Mouse (Mus musculus): Measurements from ENCODE around the gene Leprot. TPM values are rescaled to one million over a fixed set of nuclear protein-coding genes. Genes with fewer than 3 reads are reported as not detected.
A peak's percentile ranks its signal among the peaks of the same experiment; 100 is the strongest.

The Leprot gene
- polyA plus RNA-seq, 1 experiment from 2014 or later = 79.0 TPM

DNA sequence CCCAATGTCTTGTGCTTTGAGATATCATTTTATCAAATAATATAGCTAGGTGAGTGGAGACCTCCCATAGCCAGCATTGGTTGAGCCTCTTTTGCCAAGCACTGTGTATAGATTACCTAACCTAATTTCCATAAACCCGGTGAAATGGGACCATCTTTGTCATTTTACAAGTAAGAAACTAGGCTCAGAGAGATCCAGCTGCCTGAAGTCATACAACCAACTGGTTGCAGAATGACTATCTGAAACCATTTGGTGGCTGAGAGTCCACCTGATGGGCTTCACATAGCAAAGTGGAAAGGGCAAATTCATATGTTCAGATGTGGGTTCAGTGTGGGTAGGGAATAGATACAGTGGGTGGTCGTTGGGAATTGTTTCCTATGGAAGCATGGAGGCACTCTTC lies 3.4 kb downstream of the Leprot start:
- ATAC-seq (replicated peaks; ENCODE audit: insufficient number of reproducible peaks, low FRiP score, low TSS enrichment, low read depth) (no peak), DNase-seq (ENCODE audit: low spot score) (no peak)
- Histone ChIP-seq H3K4me3 (ENCODE audit: low read depth, low read length) (no peak overlapping the region), H3K36me3 (replicated peaks; ENCODE audit: control insufficient read depth, insufficient read depth, low read depth, low read length) (no peaks in the 10 kb centered on the region), H3K27me3 (ENCODE audit: control insufficient read depth, insufficient read depth, low read length) (no peaks in the 10 kb centered on the region), H3K4me1 (ENCODE audit: control insufficient read depth, insufficient read depth, low read length) (no peaks in the 10 kb centered on the region; the same call in 1 of the 2 replicates), H3K4me2 (ENCODE audit: low read depth, low read length) (no peak overlapping the region), H3K9me3 (replicated peaks; ENCODE audit: control insufficient read depth, low read length) (no peaks in the 10 kb centered on the region), H3K27ac (replicated peaks; ENCODE audit: low read depth, low read length) (no peak overlapping the region), H3K9ac (replicated peaks; ENCODE audit: low read length) (no peak overlapping the region)
- 94% methylated on average over 2 of the region's 2 CpGs for WGBS

DNA sequence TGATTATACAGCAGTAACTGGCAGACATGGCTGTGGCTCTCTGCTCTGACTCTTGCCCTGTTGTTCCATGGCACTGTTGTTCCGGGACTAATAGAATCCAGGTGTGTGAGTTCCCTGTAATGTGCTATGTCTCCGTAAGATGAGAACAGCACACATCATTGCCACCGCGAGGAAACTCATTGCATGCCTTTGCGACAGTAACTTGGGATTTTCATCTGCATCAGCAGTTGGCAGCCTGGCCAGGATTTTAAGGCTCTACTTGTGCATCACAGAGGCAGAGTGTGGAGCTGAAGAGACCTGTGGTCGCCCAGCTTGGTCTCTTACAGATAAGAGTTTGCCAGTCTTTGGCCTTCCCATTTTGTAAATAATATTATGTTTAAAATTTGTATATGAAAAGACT lies 6.7 kb downstream of the Leprot start:
- Histone ChIP-seq H3K9ac (replicated peaks; ENCODE audit: low read length) (no peak overlapping the region), H3K27me3 (ENCODE audit: control insufficient read depth, insufficient read depth, low read length) (no peaks in the 10 kb centered on the region), H3K4me1 (ENCODE audit: control insufficient read depth, insufficient read depth, low read length) (no peaks in the 10 kb centered on the region; the same call in 1 of the 2 replicates), H3K4me3 (ENCODE audit: low read depth, low read length) (no peak overlapping the region), H3K36me3 (replicated peaks; ENCODE audit: control insufficient read depth, insufficient read depth, low read depth, low read length) (no peaks in the 10 kb centered on the region; the same call in 1 of the 2 replicates), H3K9me3 (replicated peaks; ENCODE audit: control insufficient read depth, low read length) (no peaks in the 10 kb centered on the region), H3K4me2 (ENCODE audit: low read depth, low read length) (no peak overlapping the region), H3K27ac (replicated peaks; ENCODE audit: low read depth, low read length) (peak overlapping the region; percentile 52; the same call in 1 of the 2 replicates)
- ATAC-seq (replicated peaks; ENCODE audit: insufficient number of reproducible peaks, low FRiP score, low TSS enrichment, low read depth) (peak; percentile 74; the same call in 1 of the 2 replicates), DNase-seq (ENCODE audit: low spot score) (peak; percentile 86)
- 37% methylated on average over 6 of the region's 6 CpGs for WGBS

- WGBS = 80% methylated on average over 4 of the region's 4 CpGs
These were observed 7.4 kb downstream of the Leprot start for GRCm38 (mm10) chr4:101654788-101655414.

DNA sequence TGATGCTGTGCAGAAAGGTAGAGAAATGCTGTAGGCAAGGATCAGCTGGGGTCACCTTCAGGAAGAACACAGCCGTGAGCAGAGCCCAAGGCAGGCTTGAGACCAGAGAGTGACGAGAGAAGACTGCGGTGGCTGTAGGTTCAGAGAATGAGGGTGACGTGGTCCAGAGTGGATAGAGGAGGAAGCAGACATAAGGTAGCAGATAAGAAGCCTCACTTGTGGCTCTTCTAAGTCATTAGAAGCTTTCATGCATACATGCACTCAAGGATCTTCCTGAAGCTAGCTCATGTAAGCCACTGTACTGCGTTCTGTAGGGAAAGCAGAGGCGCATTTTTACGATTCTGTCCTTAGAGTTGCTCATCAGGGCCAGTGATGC lies 7.9 kb downstream of the Leprot start:
- Histone ChIP-seq H3K9me3 (replicated peaks; ENCODE audit: control insufficient read depth, low read length) (no peaks in the 10 kb centered on the region), H3K27ac (replicated peaks; ENCODE audit: low read depth, low read length) (no peak overlapping the region), H3K9ac (replicated peaks; ENCODE audit: low read length) (no peak overlapping the region), H3K36me3 (replicated peaks; ENCODE audit: control insufficient read depth, insufficient read depth, low read depth, low read length) (peaks cover 4% of the 10 kb centered on the region), H3K27me3 (ENCODE audit: control insufficient read depth, insufficient read depth, low read length) (no peaks in the 10 kb centered on the region), H3K4me2 (ENCODE audit: low read depth, low read length) (no peak overlapping the region), H3K4me1 (ENCODE audit: control insufficient read depth, insufficient read depth, low read length) (no peaks in the 10 kb centered on the region; the same call in 1 of the 2 replicates), H3K4me3 (ENCODE audit: low read depth, low read length) (no peak overlapping the region)
- DNase-seq (ENCODE audit: low spot score) (no peak), ATAC-seq (replicated peaks; ENCODE audit: insufficient number of reproducible peaks, low FRiP score, low TSS enrichment, low read depth) (no peak)
- 86% methylated on average over 7 of the region's 7 CpGs for WGBS

More at GRCm38 (mm10) chr4:101654788-101655414, 7.4 kb downstream of the Leprot start:
- DNase-seq (ENCODE audit: low spot score) (no peak), ATAC-seq (replicated peaks; ENCODE audit: insufficient number of reproducible peaks, low FRiP score, low TSS enrichment, low read depth) (no peak)
- Histone ChIP-seq H3K27ac (replicated peaks; ENCODE audit: low read depth, low read length) (no peak overlapping the region), H3K27me3 (ENCODE audit: control insufficient read depth, insufficient read depth, low read length) (no peaks in the 10 kb centered on the region), H3K9ac (replicated peaks; ENCODE audit: low read length) (no peak overlapping the region), H3K36me3 (replicated peaks; ENCODE audit: control insufficient read depth, insufficient read depth, low read depth, low read length) (peaks cover 4% of the 10 kb centered on the region), H3K4me1 (ENCODE audit: control insufficient read depth, insufficient read depth, low read length) (no peaks in the 10 kb centered on the region; the same call in 1 of the 2 replicates), H3K4me2 (ENCODE audit: low read depth, low read length) (no peak overlapping the region), H3K4me3 (ENCODE audit: low read depth, low read length) (no peak overlapping the region), H3K9me3 (replicated peaks; ENCODE audit: control insufficient read depth, low read length) (no peaks in the 10 kb centered on the region)

DNA sequence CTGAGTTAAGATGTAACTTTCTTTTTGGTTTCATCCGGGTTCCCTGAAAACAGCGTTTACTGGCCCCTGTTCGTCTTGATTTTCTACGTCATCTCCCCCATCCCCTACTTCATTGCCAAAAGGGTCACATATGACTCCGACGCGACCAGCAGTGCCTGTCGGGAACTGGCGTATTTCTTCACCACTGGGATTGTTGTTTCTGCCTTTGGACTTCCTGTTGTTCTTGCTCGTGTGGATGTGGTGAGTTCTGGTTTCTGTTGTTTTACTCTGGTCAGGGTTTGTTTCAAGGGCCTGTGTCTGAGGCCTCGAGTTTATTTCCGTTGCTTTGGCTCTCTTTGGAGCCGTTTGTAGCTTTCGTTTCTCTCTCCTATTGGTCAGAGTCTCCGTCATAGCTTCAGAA lies 8.5 kb downstream of the Leprot start:
- H3K9ac ChIP-seq (replicated peaks; ENCODE audit: low read length) = no peak overlapping the region
- no peak overlapping the region for H3K27ac ChIP-seq (replicated peaks; ENCODE audit: low read depth, low read length)
- no peaks in the 10 kb centered on the region for H3K9me3 ChIP-seq (replicated peaks; ENCODE audit: control insufficient read depth, low read length)
- H3K36me3 ChIP-seq (replicated peaks; ENCODE audit: control insufficient read depth, insufficient read depth, low read depth, low read length) = peaks cover 4% of the 10 kb centered on the region
- H3K4me3 ChIP-seq (ENCODE audit: low read depth, low read length) = no peak overlapping the region
- WGBS = 86% methylated on average over 15 of the region's 15 CpGs
- H3K4me2 ChIP-seq (ENCODE audit: low read depth, low read length) = no peak overlapping the region
- no peaks in the 10 kb centered on the region for H3K27me3 ChIP-seq (ENCODE audit: control insufficient read depth, insufficient read depth, low read length)
- DNase-seq (ENCODE audit: low spot score) (no peak), ATAC-seq (replicated peaks; ENCODE audit: insufficient number of reproducible peaks, low FRiP score, low TSS enrichment, low read depth) (no peak)
- no peaks in the 10 kb centered on the region; the same call in 1 of the 2 replicates for H3K4me1 ChIP-seq (ENCODE audit: control insufficient read depth, insufficient read depth, low read length)

DNA sequence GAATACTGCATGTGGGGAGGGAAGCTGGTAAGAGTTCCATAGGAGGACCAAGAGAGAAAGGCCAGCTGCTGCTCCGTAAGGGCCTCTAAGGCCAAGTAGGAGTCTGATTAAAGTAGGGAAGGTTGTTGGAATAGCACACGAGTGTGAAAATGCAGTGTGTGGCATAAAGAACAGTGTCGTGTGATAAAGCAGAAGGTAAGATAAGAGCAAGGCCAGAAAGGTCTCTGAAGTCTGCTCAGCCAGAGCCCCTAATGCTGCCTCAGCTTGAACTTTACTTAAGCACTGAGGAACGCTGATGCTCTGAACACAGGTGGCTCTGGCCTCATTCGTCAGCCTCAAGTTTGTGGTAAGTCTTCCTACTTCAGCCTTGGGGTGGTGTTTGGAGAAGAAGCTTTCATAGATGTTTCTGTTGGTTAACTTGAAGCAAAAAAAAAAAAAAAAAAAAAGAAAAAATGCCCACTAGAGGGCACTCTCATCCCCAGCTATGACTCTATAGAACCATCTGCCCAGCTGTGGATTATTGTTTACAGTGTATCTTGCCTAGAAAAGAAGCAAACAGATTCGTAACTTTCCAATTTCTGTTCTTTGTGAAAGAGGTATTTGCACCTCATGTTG lies 9.5 kb downstream of the Leprot start:
- no peaks in the 10 kb centered on the region for H3K27me3 ChIP-seq (ENCODE audit: control insufficient read depth, insufficient read depth, low read length)
- peaks cover 4% of the 10 kb centered on the region for H3K36me3 ChIP-seq (replicated peaks; ENCODE audit: control insufficient read depth, insufficient read depth, low read depth, low read length)
- WGBS = 57% methylated on average over 6 of the region's 6 CpGs
- no peak overlapping the region for H3K4me2 ChIP-seq (ENCODE audit: low read depth, low read length)
- no peaks in the 10 kb centered on the region; the same call in 1 of the 2 replicates for H3K4me1 ChIP-seq (ENCODE audit: control insufficient read depth, insufficient read depth, low read length)
- no peak overlapping the region for H3K4me3 ChIP-seq (ENCODE audit: low read depth, low read length)
- DNase-seq (ENCODE audit: low spot score) (peak; percentile 69), ATAC-seq (replicated peaks; ENCODE audit: insufficient number of reproducible peaks, low FRiP score, low TSS enrichment, low read depth) (no peak)
- no peak overlapping the region for H3K9ac ChIP-seq (replicated peaks; ENCODE audit: low read length)
- H3K27ac ChIP-seq (replicated peaks; ENCODE audit: low read depth, low read length) = no peak overlapping the region
- no peaks in the 10 kb centered on the region for H3K9me3 ChIP-seq (replicated peaks; ENCODE audit: control insufficient read depth, low read length)

DNA sequence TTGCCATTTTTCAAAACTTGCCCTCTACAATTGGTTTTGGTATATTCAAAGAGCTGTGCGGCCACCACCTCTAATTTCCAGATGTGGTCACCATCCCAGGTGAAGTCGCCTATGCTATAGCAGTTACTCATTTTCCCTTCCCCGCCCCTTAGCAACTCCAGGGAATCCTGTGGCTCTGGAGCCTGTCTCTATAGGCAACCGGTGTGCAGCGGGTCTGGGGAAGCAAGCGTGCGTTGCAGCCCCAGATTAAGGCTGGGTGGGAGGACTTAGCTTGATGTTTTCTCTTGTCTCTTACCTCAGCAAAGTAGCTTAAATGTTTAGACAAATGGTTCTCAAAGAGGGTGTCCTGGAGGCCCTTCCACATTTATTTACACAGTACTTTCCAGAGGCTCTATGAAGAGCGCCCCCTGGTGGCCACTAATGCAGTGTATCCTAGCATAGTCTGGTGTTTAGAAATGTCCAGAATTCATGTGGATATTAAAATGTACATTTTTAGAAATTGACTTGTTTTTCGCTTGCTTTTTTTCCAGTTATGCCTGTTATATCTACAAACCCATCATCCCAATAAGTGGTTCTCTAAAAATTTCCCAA lies 16.7 kb downstream of the Leprot start:
- ATAC-seq (replicated peaks; ENCODE audit: insufficient number of reproducible peaks, low FRiP score, low TSS enrichment, low read depth) (no peak), DNase-seq (ENCODE audit: low spot score) (peak; percentile 68)
- Histone ChIP-seq H3K4me1 (ENCODE audit: control insufficient read depth, insufficient read depth, low read length) (no peaks in the 10 kb centered on the region), H3K27ac (replicated peaks; ENCODE audit: low read depth, low read length) (no peak overlapping the region), H3K27me3 (ENCODE audit: control insufficient read depth, insufficient read depth, low read length) (no peaks in the 10 kb centered on the region), H3K4me2 (ENCODE audit: low read depth, low read length) (no peak overlapping the region), H3K4me3 (ENCODE audit: low read depth, low read length) (no peak overlapping the region), H3K9ac (replicated peaks; ENCODE audit: low read length) (no peak overlapping the region), H3K36me3 (replicated peaks; ENCODE audit: control insufficient read depth, insufficient read depth, low read depth, low read length) (peaks cover 4% of the 10 kb centered on the region), H3K9me3 (replicated peaks; ENCODE audit: control insufficient read depth, low read length) (no peaks in the 10 kb centered on the region)
- WGBS = 66% methylated on average over 9 of the region's 9 CpGs

DNA sequence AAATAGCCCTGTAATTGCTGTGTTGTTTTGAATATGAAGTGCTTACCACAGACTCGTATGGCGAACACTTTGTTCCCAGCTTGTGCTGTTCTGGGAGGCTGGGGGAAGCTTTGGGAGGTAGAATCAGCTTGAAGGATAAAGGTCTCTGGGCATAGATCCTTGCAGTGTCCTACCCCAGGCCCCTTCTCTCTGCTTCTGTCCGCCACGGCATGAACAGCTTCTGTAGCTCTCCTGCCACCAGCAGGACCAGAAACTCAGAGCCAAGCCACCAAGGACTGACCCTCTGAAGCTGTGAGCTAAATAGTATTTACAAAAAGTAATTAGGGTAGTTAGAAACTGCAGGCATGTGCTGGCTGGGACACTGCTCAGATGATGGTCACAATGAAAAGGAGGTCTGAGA lies 17.2 kb downstream of the Leprot start:
- H3K4me1 ChIP-seq (ENCODE audit: control insufficient read depth, insufficient read depth, low read length) = no peaks in the 10 kb centered on the region
- H3K36me3 ChIP-seq (replicated peaks; ENCODE audit: control insufficient read depth, insufficient read depth, low read depth, low read length) = peaks cover under 1% of the 10 kb centered on the region; the same call in 1 of the 2 replicates
- H3K4me2 ChIP-seq (ENCODE audit: low read depth, low read length) = no peak overlapping the region
- WGBS = 93% methylated on average over 4 of the region's 4 CpGs
- no peak for ATAC-seq (replicated peaks; ENCODE audit: insufficient number of reproducible peaks, low FRiP score, low TSS enrichment, low read depth)
- H3K4me3 ChIP-seq (ENCODE audit: low read depth, low read length) = no peak overlapping the region
- H3K27me3 ChIP-seq (ENCODE audit: control insufficient read depth, insufficient read depth, low read length) = no peaks in the 10 kb centered on the region
- H3K27ac ChIP-seq (replicated peaks; ENCODE audit: low read depth, low read length) = no peak overlapping the region
- H3K9me3 ChIP-seq (replicated peaks; ENCODE audit: control insufficient read depth, low read length) = no peaks in the 10 kb centered on the region
- no peak overlapping the region for H3K9ac ChIP-seq (replicated peaks; ENCODE audit: low read length)
- no peak for DNase-seq (ENCODE audit: low spot score)

Data from embryonic facial prominence, embryonic 11.5 days (tissue).